Mouse (Mus musculus) limb, embryonic 12.5 days (tissue): Measurements from ENCODE around the gene Olfr1442. TPM values are rescaled to one million over a fixed set of nuclear protein-coding genes. Genes with fewer than 3 reads are reported as not detected.
"Not testable (repeated sequence)": the region's sequence is repeated elsewhere in the genome, so short reads cannot be mapped to it uniquely, and the experiment has no call there.

ENCODE experiments used
- ATAC-seq: fragments of 200-750 bp; cut with Nextera tagmentation; 2 replicates; pipeline ENCODE4 v1.8.0; 2017; ENCODE audit warnings: low read depth, moderate TSS enrichment; ENCODE audit not compliant: insufficient number of reproducible peaks, insufficient read depth, low FRiP score, low TSS enrichment
- H3K27ac ChIP-seq: fragments of 300-500 bp; sonication (generic); 2 replicates; pipeline ENCODE4 v1.5.1; 2016; ENCODE audit warnings: mild to moderate bottlenecking, moderate library complexity
- H3K27me3 ChIP-seq: fragments of 300-500 bp; sonication (generic); 2 replicates; pipeline ENCODE4 v1.6.1; 2016; ENCODE audit warnings: mild to moderate bottlenecking, moderate library complexity
- H3K36me3 ChIP-seq: fragments of 300-500 bp; sonication (generic); 2 replicates; pipeline ENCODE4 v1.6.1; 2016; ENCODE audit warnings: mild to moderate bottlenecking, moderate library complexity
- H3K4me1 ChIP-seq: fragments of 300-500 bp; sonication (generic); replicated peaks from 2 replicates; pipeline ENCODE4 v1.6.1; 2016
- H3K4me2 ChIP-seq: fragments of 300-500 bp; sonication (generic); 2 replicates; pipeline ENCODE4 v1.6.1; 2016; ENCODE audit warnings: mild to moderate bottlenecking, moderate library complexity
- H3K4me3 ChIP-seq: fragments of 300-500 bp; sonication (generic); replicated peaks from 2 replicates; pipeline ENCODE4 v1.5.1; 2016; ENCODE audit warnings: mild to moderate bottlenecking
- H3K9ac ChIP-seq: fragments of 300-500 bp; sonication (generic); replicated peaks from 2 replicates; pipeline ENCODE4 v1.6.1; 2016; ENCODE audit warnings: mild to moderate bottlenecking, moderate library complexity
- H3K9me3 ChIP-seq: fragments of 300-500 bp; sonication (generic); 2 replicates; pipeline ENCODE4 v1.6.1; 2016; ENCODE audit warnings: mild to moderate bottlenecking, moderate library complexity
- WGBS: fragments of 180-500 bp; shearing (Covaris S2); methylation state at CpG from one replicate; pipeline ENCODE4 v1.1.7; 2016; 5-methylcytosine and 5-hydroxymethylcytosine counted together
- polyA plus RNA-seq: library from polyadenylated mRNA; unstranded; fragments of >200 nt; fragmentation: Nextera tagmentation; extraction: Ambion mirVana; gene quantifications from 2 replicates; pipeline ENCODE4 v1.2.1, GENCODE M21; 2016

The Olfr1442 gene
- polyA plus RNA-seq, 1 experiment from 2014 or later = not detected

DNA sequence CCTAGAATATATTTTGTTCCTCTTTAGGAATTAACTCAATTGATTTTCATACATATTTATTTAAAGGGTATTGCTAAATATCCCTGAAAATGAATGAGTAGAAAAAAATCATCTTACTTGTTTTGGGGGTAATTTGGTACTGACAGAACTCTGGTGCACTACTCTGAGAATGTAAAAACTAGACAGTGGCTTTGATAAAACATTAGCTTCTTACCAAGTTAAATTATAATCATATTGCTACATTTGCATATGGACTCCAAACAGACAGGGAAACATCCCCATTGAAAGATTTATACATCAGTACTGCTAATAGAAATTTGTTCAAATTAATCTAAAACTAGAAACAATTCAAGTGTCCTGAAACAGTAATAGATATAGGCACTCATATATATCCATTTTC is 15.0 kb downstream of the Olfr1442 start:
- Histone ChIP-seq H3K4me3 (no peak overlapping the region), H3K27me3 (no peaks in the 10 kb centered on the region), H3K9ac (no peak overlapping the region), H3K36me3 (no peaks in the 10 kb centered on the region), H3K4me2 (no peak overlapping the region), H3K4me1 (no peaks in the 10 kb centered on the region), H3K27ac (no peak overlapping the region), H3K9me3 (no peaks in the 10 kb centered on the region)
- ATAC-seq = no peak

DNA sequence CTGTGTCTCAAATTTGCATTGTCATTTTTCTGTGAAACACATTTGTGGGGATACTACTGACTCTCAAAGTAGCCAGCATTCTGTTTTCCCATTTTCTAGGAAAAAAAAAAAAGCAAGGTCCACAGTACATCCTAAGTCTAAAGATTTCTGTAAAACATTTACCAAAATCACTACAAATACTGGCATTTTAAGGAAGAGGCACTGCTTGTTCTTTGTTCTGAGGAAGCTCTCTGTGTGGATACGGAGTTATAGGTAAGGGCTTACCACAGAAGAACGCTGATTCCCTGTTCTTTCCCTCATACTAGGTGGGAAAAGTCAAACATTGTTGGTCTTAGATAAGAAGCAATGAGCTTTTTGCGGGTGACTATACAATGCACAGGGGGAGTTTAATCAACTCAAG is 25.4 kb downstream of the Olfr1442 start, which contains the start of gene Keg1:
Keg1 (plus strand) TSS at position 197 of the 400 bp plus-strand sequence.
- no peak within 1 kb of the TSS for H3K4me3 ChIP-seq
- WGBS = 88% methylated on average over 3 of the region's 3 CpGs
- no peaks in the 10 kb centered on the region for H3K27me3 ChIP-seq
- H3K27ac ChIP-seq = no peak within 1 kb of the TSS
- no peak within 1 kb of the TSS for H3K9ac ChIP-seq
- H3K4me1 ChIP-seq = no peaks in the 10 kb centered on the region
- no peak for ATAC-seq
- H3K9me3 ChIP-seq = no peaks in the 10 kb centered on the region
- H3K36me3 ChIP-seq = no peaks in the 10 kb centered on the region
- no peak within 1 kb of the TSS for H3K4me2 ChIP-seq

GRCm38 (mm10) chr19:12696221-12696620 is 26.0 kb downstream of the Olfr1442 start:
- Histone ChIP-seq H3K27me3 (no peaks in the 10 kb centered on the region), H3K9ac (no peak overlapping the region), H3K9me3 (no peaks in the 10 kb centered on the region), H3K4me3 (no peak overlapping the region), H3K4me2 (no peak overlapping the region), H3K27ac (no peak overlapping the region), H3K36me3 (no peaks in the 10 kb centered on the region), H3K4me1 (no peaks in the 10 kb centered on the region)
- no peak for ATAC-seq

- Histone ChIP-seq H3K36me3 (no peaks in the 10 kb centered on the region), H3K27me3 (no peaks in the 10 kb centered on the region), H3K4me2 (no peak overlapping the region), H3K9ac (no peak overlapping the region), H3K4me3 (no peak overlapping the region), H3K9me3 (no peaks in the 10 kb centered on the region), H3K4me1 (no peaks in the 10 kb centered on the region), H3K27ac (no peak overlapping the region)
- ATAC-seq = no peak
- WGBS = 85% methylated on average over 2 of the region's 2 CpGs
These were observed 38.2 kb downstream of the Olfr1442 start for GRCm38 (mm10) chr19:12708458-12708857.

DNA sequence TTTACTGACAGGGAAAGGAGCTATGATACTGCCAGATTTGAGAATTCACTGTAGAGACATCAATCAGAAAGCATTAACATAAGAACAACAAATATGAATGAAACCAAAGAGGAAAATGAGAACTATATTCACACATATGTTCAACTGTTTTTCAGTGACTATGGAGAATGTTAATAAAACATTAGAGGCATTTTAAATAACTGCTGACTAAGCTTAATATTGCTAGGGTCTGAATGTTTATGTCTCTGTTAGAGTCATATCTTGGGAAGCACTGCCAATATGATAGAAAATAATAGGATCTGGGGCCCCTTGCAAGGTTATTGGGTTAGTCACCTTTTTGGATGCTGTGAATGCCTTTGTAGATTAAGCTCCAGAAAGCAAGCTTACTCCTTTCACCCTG is 38.7 kb downstream of the Olfr1442 start:
- ATAC-seq = no peak
- no peaks in the 10 kb centered on the region for H3K27me3 ChIP-seq
- H3K4me3 ChIP-seq = no peak overlapping the region
- no peak overlapping the region for H3K27ac ChIP-seq
- H3K36me3 ChIP-seq = no peaks in the 10 kb centered on the region
- H3K4me2 ChIP-seq = no peak overlapping the region
- no peak overlapping the region for H3K9ac ChIP-seq
- H3K9me3 ChIP-seq = no peaks in the 10 kb centered on the region
- no peaks in the 10 kb centered on the region for H3K4me1 ChIP-seq

GRCm38 (mm10) chr19:12719189-12719588 is 49.0 kb downstream of the Olfr1442 start:
- H3K9me3 ChIP-seq = no peaks in the 10 kb centered on the region
- ATAC-seq = no peak
- H3K27me3 ChIP-seq = no peaks in the 10 kb centered on the region
- H3K4me1 ChIP-seq = no peaks in the 10 kb centered on the region
- WGBS = 86% methylated on average over 6 of the region's 6 CpGs
- H3K36me3 ChIP-seq = no peaks in the 10 kb centered on the region
- no peak overlapping the region for H3K9ac ChIP-seq
- no peak overlapping the region for H3K4me2 ChIP-seq
- H3K4me3 ChIP-seq = no peak overlapping the region
- H3K27ac ChIP-seq = no peak overlapping the region

DNA sequence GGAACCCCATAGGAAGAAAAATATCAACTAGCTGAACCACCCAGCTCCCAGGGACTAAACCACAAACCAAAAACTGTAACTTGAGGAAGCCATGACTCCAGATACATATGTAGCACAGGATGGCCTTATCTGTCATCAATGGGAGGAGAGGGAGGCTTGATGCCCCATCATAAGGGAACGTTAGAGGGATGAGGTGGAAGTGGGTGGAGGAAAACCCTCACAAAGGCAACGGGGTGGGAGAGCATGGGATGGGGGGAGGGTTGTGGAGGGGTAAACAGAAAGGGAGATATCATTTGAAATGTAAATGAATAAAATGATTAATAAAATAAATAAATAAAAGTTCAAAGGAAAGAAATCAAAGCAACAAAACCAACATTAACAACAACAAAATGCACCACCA is 50.2 kb downstream of the Olfr1442 start:
- Histone ChIP-seq H3K4me3 (no peak overlapping the region), H3K4me1 (no peaks in the 10 kb centered on the region), H3K9me3 (no peaks in the 10 kb centered on the region), H3K36me3 (no peaks in the 10 kb centered on the region), H3K27me3 (no peaks in the 10 kb centered on the region), H3K9ac (no peak overlapping the region), H3K27ac (no peak overlapping the region), H3K4me2 (no peak overlapping the region)
- WGBS = 86% methylated on average over 2 of the region's 2 CpGs
- no peak for ATAC-seq

GRCm38 (mm10) chr19:12720919-12721318 is 50.7 kb downstream of the Olfr1442 start:
- not testable (repeated sequence) for H3K27me3 ChIP-seq, ATAC-seq, H3K27ac ChIP-seq, H3K4me2 ChIP-seq, H3K36me3 ChIP-seq, H3K4me3 ChIP-seq, H3K9ac ChIP-seq, H3K9me3 ChIP-seq, H3K4me1 ChIP-seq
- 87% methylated on average over 5 of the region's 5 CpGs for WGBS

GRCm38 (mm10) chr19:12721596-12721995 is 51.4 kb downstream of the Olfr1442 start:
- not testable (repeated sequence) for H3K4me1 ChIP-seq, H3K4me2 ChIP-seq, H3K36me3 ChIP-seq, H3K27me3 ChIP-seq, ATAC-seq, H3K9me3 ChIP-seq, H3K4me3 ChIP-seq, H3K9ac ChIP-seq, H3K27ac ChIP-seq
- WGBS = 91% methylated on average over 7 of the region's 7 CpGs

DNA sequence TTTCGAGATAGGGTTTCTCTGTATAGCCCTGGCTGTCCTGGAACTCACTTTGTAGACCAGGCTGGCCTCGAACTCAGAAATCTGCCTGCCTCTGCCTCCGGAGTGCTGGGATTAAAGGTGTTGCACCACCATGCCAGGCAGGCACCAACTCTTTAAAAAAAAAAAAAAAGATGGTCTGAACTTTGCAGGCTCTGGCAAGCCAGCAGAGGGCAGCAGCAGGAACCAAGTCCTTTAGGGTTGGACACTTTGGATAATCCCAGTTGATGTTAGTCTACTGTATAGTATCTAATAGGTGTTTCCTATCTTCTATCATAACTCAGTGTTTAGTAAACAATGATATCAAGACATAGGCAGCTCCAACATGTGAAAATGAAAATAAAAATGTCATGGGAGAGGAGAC is 52.1 kb downstream of the Olfr1442 start:
- H3K4me3 ChIP-seq = no peak overlapping the region
- H3K9ac ChIP-seq = no peak overlapping the region
- no peaks in the 10 kb centered on the region for H3K27me3 ChIP-seq
- 83% methylated on average over 2 of the region's 3 CpGs for WGBS
- no peak overlapping the region for H3K27ac ChIP-seq
- no peaks in the 10 kb centered on the region for H3K9me3 ChIP-seq
- H3K4me1 ChIP-seq = no peaks in the 10 kb centered on the region
- no peak for ATAC-seq
- H3K36me3 ChIP-seq = no peaks in the 10 kb centered on the region
- no peak overlapping the region for H3K4me2 ChIP-seq

GRCm38 (mm10) chr19:12725851-12726250 is 55.6 kb downstream of the Olfr1442 start:
- no peak for ATAC-seq
- H3K9me3 ChIP-seq = no peaks in the 10 kb centered on the region
- H3K27ac ChIP-seq = no peak overlapping the region
- H3K36me3 ChIP-seq = no peaks in the 10 kb centered on the region
- no peaks in the 10 kb centered on the region for H3K4me1 ChIP-seq
- no peak overlapping the region for H3K9ac ChIP-seq
- no peak overlapping the region for H3K4me3 ChIP-seq
- H3K27me3 ChIP-seq = no peaks in the 10 kb centered on the region
- WGBS = 78% methylated on average over 1 of the region's 1 CpGs
- H3K4me2 ChIP-seq = no peak overlapping the region
